Mouse (Mus musculus) lung, postnatal 4 days (tissue): ENCODE measurements at regions not wholly inside any gene's neighbourhood (a gene's known extent, or its start where the extent isn't known, plus 50 kb on each side); places are given as distances from the start of the nearest gene placed in this dataset.

Experiments
- DNase-seq, 2 experiments: peaks; one replicate each; pipeline ENCODE4 v3.0.0; 2021

GRCm38 (mm10) chr11:64220888-64221287, 141.6 kb upstream of the Cox10 start:
- no peak for DNase-seq

GRCm38 (mm10) chr11:64217181-64217580, 137.9 kb upstream of the Cox10 start:
- DNase-seq, result no peak

GRCm38 (mm10) chr11:64210916-64211315, 131.6 kb upstream of the Cox10 start:
- DNase-seq, result no peak

GRCm38 (mm10) chr11:64208306-64208705, 129.0 kb upstream of the Cox10 start:
- DNase-seq, result no peak

GRCm38 (mm10) chr11:64207358-64207864, 128.1 kb upstream of the Cox10 start:
- no peak for DNase-seq

- DNase-seq, result no peak
Observed at GRCm38 (mm10) chr11:64206155-64206554, 126.9 kb upstream of the Cox10 start.

- DNase-seq, result no peak
Observed at GRCm38 (mm10) chr11:64205069-64205468, 125.8 kb upstream of the Cox10 start.

- DNase-seq, result peak in 1 of 2 experiments; percentile 24
Observed at GRCm38 (mm10) chr11:64204305-64204704, 125.0 kb upstream of the Cox10 start.

- no peak for DNase-seq
Observed at GRCm38 (mm10) chr11:64200874-64201273, 121.6 kb upstream of the Cox10 start.

GRCm38 (mm10) chr11:64195272-64195671, 116.0 kb upstream of the Cox10 start:
- DNase-seq, result no peak

GRCm38 (mm10) chr11:64188701-64189100, 109.4 kb upstream of the Cox10 start:
- no peak for DNase-seq

GRCm38 (mm10) chr11:64187488-64188444, 108.5 kb upstream of the Cox10 start:
- no peak for DNase-seq

- DNase-seq, result no peak
Observed at GRCm38 (mm10) chr11:64187007-64187406, 107.7 kb upstream of the Cox10 start.

- DNase-seq, result no peak
Observed at GRCm38 (mm10) chr11:64186590-64186989, 107.3 kb upstream of the Cox10 start.

- DNase-seq, result no peak
Observed at GRCm38 (mm10) chr11:64180036-64180435, 100.8 kb upstream of the Cox10 start.

- no peak for DNase-seq
Observed at GRCm38 (mm10) chr11:64173421-64174062, 94.3 kb upstream of the Cox10 start.

- DNase-seq, result no peak
Observed at GRCm38 (mm10) chr11:64172926-64173325, 93.7 kb upstream of the Cox10 start.

GRCm38 (mm10) chr11:64168626-64169025, 89.4 kb upstream of the Cox10 start:
- peak; percentile 35 to 58 for DNase-seq

- DNase-seq, result no peak
Observed at GRCm38 (mm10) chr11:64164796-64165195, 85.5 kb upstream of the Cox10 start.

- no peak for DNase-seq
Observed at GRCm38 (mm10) chr11:64158281-64158680, 79.0 kb upstream of the Cox10 start.

GRCm38 (mm10) chr11:64156640-64157039, 77.4 kb upstream of the Cox10 start:
- DNase-seq, result no peak

- no peak for DNase-seq
Observed at GRCm38 (mm10) chr11:64139483-64139882, 60.2 kb upstream of the Cox10 start.

- DNase-seq, result no peak
Observed at GRCm38 (mm10) chr11:64138934-64139333, 59.7 kb upstream of the Cox10 start.

- DNase-seq, result no peak
Observed at GRCm38 (mm10) chr11:64135766-64136165, 56.5 kb upstream of the Cox10 start.
